Mouse (Mus musculus) kidney, adult 2 months (tissue): ENCODE results near the gene Cct8. TPM values are rescaled to one million over a fixed set of nuclear protein-coding genes. Genes with fewer than 3 reads are reported as not detected.

ENCODE experiments used
- DNase-seq: peaks from one replicate; pipeline ENCODE4 v3.0.0; 2021
- H3K27ac ChIP-seq: fragments of 200-500 bp; 2 replicates; pipeline ENCODE4 v1.5.1; 2012; ENCODE audit warnings: low read depth, low read length, control low read depth, inconsistent platforms; ENCODE audit not compliant: insufficient read depth
- H3K27me3 ChIP-seq: fragments of 200-500 bp; replicated peaks from 2 replicates; pipeline ENCODE4 v1.6.1; 2012; ENCODE audit warnings: mild to moderate bottlenecking, moderate library complexity, low read length, inconsistent platforms; ENCODE audit not compliant: control insufficient read depth, insufficient read depth
- H3K36me3 ChIP-seq: fragments of 200-500 bp; 2 replicates; pipeline ENCODE4 v1.6.1; 2012; ENCODE audit warnings: mild to moderate bottlenecking, moderate library complexity, low read length, inconsistent platforms; ENCODE audit not compliant: control insufficient read depth, insufficient read depth
- H3K4me1 ChIP-seq: fragments of 200-500 bp; 2 replicates; pipeline ENCODE4 v1.6.1; 2011; ENCODE audit warnings: low read length; ENCODE audit not compliant: control insufficient read depth, insufficient read depth
- H3K4me3 ChIP-seq: fragments of 200-500 bp; 2 replicates; pipeline ENCODE4 v1.5.1; 2011; ENCODE audit warnings: mild to moderate bottlenecking, low read depth, low read length, control low read depth; ENCODE audit not compliant: insufficient read depth
- CTCF ChIP-seq: fragments of 200-500 bp; conservative IDR thresholded peaks from 2 replicates; pipeline ENCODE4 v1.5.1; 2011; ENCODE audit warnings: low read depth, mild to moderate bottlenecking, control low read depth, low read length, moderate library complexity, mixed read lengths; ENCODE audit not compliant: insufficient read depth, insufficient read length
- POLR2A ChIP-seq: fragments of 200-500 bp; IDR thresholded peaks from one replicate; pipeline ENCODE4 v1.6.1; 2011; ENCODE audit warnings: low read depth, low read length, control low read depth
- WGBS: fragments of 180-500 bp; shearing (Covaris S2); methylation state at CpG from one replicate; pipeline ENCODE4 v1.1.7; 2018; 5-methylcytosine and 5-hydroxymethylcytosine counted together
- polyA plus RNA-seq: library from polyadenylated mRNA; depleted of rRNA; stranded (reverse); fragments of >200 nt; gene quantifications from 2 replicates; pipeline ENCODE4 v1.2.3, GENCODE M21; 2012

The Cct8 gene
- polyA plus RNA-seq, 1 experiment, result 40.3 TPM

DNA sequence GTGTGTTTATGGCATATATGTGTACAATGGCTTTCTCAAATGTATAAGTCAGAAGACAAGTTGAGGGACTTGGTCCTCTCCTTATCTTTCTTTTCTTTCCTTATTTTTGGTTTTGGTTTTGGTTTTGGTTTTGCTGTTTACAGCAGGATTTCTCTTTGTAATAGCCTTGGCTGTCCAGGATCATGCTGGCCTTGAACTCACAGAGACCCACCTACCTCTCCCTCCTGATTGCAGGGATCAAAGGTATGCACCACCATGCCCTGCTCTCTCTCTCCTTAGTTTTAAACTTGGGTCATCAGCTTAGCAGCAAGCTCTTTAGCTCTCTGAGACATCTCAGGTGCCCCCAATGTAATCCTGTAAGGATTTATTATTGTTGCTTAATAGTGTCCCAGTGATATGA, 50.6 kb downstream of the Cct8 start:
- Histone ChIP-seq H3K27me3 (no peaks in the 10 kb centered on the region), H3K36me3 (no peaks in the 10 kb centered on the region), H3K27ac (no peak overlapping the region), H3K4me1 (peaks cover 8% of the 10 kb centered on the region; the same call in 1 of the 2 replicates), H3K4me3 (no peak overlapping the region)
- TF ChIP-seq CTCF, result no peak
- TF ChIP-seq POLR2A, result no peak
- DNase-seq, result no peak

GRCm38 (mm10) chr16:87444071-87444470, 51.6 kb downstream of the Cct8 start:
- H3K27ac ChIP-seq, result no peak overlapping the region
- WGBS, result 60% methylated on average over 1 of the region's 1 CpGs
- no peak for DNase-seq
- peaks cover 11% of the 10 kb centered on the region; the same call in 1 of the 2 replicates for H3K4me1 ChIP-seq
- TF ChIP-seq CTCF (no peak), POLR2A (no peak)
- no peaks in the 10 kb centered on the region for H3K27me3 ChIP-seq
- H3K36me3 ChIP-seq, result no peaks in the 10 kb centered on the region
- no peak overlapping the region for H3K4me3 ChIP-seq

DNA sequence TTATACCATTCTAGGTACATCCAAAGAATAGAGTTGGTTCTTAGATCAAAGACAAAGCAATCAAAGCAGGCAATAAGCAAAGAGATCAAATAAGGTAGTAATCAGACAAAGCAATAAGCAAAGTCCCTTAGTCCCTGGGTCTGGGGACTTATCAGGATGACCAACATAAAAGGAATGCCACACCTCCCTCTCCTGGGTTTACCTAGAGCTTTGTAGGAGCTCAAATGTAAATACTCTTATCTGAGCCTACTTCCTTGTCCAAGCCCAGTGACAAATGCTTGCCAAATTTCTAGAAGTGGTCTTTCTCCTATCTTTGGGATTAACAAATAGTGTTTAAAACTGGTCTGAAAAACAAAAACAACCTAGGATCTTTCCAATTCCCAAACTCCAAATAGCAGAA, 52.4 kb downstream of the Cct8 start:
- Histone ChIP-seq H3K4me3 (no peak overlapping the region), H3K27me3 (no peaks in the 10 kb centered on the region), H3K4me1 (peaks cover 11% of the 10 kb centered on the region; the same call in 1 of the 2 replicates), H3K27ac (no peak overlapping the region), H3K36me3 (no peaks in the 10 kb centered on the region)
- no peak for DNase-seq
- TF ChIP-seq CTCF (no peak), POLR2A (no peak)

- no peak overlapping the region for H3K4me3 ChIP-seq
- no peak for DNase-seq
- TF ChIP-seq CTCF, result no peak
- no peak for TF ChIP-seq POLR2A
- no peak overlapping the region for H3K27ac ChIP-seq
- H3K4me1 ChIP-seq, result peaks cover 11% of the 10 kb centered on the region; the same call in 1 of the 2 replicates
- no peaks in the 10 kb centered on the region for H3K27me3 ChIP-seq
- no peaks in the 10 kb centered on the region for H3K36me3 ChIP-seq
- 52% methylated on average over 5 of the region's 5 CpGs for WGBS
Observed at GRCm38 (mm10) chr16:87442291-87442690, 53.4 kb downstream of the Cct8 start.

- 17% methylated on average over 9 of the region's 9 CpGs for WGBS
- peak overlapping the region; percentile 99 for H3K27ac ChIP-seq
- no peaks in the 10 kb centered on the region for H3K36me3 ChIP-seq
- no peaks in the 10 kb centered on the region for H3K27me3 ChIP-seq
- no peak for TF ChIP-seq POLR2A
- TF ChIP-seq CTCF, result peak; percentile 43
- H3K4me3 ChIP-seq, result peak overlapping the region; percentile 90
- peaks cover 11% of the 10 kb centered on the region; the same call in 1 of the 2 replicates for H3K4me1 ChIP-seq
- peak; percentile 66 for DNase-seq
Observed at GRCm38 (mm10) chr16:87441089-87441488, 54.6 kb downstream of the Cct8 start.

DNA sequence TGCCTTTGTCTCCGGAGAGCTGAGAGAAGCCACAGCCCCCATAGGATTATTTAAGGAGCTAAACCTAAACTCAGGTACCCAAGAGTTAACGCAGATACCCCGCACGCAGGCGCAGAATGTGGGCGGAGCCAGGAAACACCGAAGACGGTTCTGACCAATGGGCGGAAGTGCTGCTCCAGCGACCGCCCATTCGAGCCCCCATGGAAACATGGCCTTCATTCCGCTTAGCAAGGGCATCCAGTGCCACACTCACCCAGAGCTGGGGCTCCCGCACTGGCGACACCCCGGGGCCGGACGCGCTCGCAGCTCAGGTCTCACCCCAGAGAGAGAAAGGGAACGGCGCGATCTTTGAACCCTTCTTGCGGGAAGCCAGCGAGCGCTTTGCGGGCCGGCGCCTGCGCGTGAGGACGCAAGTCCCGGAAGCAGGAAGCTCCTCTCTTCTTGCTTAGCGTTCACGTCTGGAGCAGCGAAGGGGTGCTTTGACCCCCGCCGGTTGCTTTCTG, 55.4 kb downstream of the Cct8 start, which contains the start of gene Rwdd2b:
Rwdd2b (minus strand) TSS at position 390 of the 503 bp plus-strand sequence.
- no peaks in the 10 kb centered on the region for H3K27me3 ChIP-seq
- WGBS, result under 1% methylated on average over 38 of the region's 38 CpGs
- H3K27ac ChIP-seq, result peak within 1 kb of the TSS; percentile 99
- peak; percentile 49 for TF ChIP-seq POLR2A
- TF ChIP-seq CTCF, result no peak
- peak within 1 kb of the TSS; percentile 90 for H3K4me3 ChIP-seq
- no peaks in the 10 kb centered on the region for H3K36me3 ChIP-seq
- peaks cover 16% of the 10 kb centered on the region; the same call in 1 of the 2 replicates for H3K4me1 ChIP-seq
- DNase-seq, result peak; percentile 97

- TF ChIP-seq POLR2A (no peak), CTCF (no peak)
- no peak for DNase-seq
- peaks cover 17% of the 10 kb centered on the region; the same call in 1 of the 2 replicates for H3K4me1 ChIP-seq
- H3K4me3 ChIP-seq, result no peak overlapping the region
- no peaks in the 10 kb centered on the region for H3K36me3 ChIP-seq
- 80% methylated on average over 8 of the region's 8 CpGs for WGBS
- H3K27me3 ChIP-seq, result no peaks in the 10 kb centered on the region
- H3K27ac ChIP-seq, result no peak overlapping the region
Observed at GRCm38 (mm10) chr16:87438697-87439096, 57.0 kb downstream of the Cct8 start.

- peaks cover 17% of the 10 kb centered on the region; the same call in 1 of the 2 replicates for H3K4me1 ChIP-seq
- no peak overlapping the region for H3K4me3 ChIP-seq
- 92% methylated on average over 21 of the region's 21 CpGs for WGBS
- DNase-seq, result no peak
- TF ChIP-seq CTCF, result no peak
- no peak for TF ChIP-seq POLR2A
- no peaks in the 10 kb centered on the region for H3K36me3 ChIP-seq
- no peak overlapping the region for H3K27ac ChIP-seq
- H3K27me3 ChIP-seq, result no peaks in the 10 kb centered on the region
Observed at GRCm38 (mm10) chr16:87437096-87437495, 58.6 kb downstream of the Cct8 start.
